Mouse (Mus musculus): ENCODE results near the gene Dpp6.

The Dpp6 gene

DNA sequence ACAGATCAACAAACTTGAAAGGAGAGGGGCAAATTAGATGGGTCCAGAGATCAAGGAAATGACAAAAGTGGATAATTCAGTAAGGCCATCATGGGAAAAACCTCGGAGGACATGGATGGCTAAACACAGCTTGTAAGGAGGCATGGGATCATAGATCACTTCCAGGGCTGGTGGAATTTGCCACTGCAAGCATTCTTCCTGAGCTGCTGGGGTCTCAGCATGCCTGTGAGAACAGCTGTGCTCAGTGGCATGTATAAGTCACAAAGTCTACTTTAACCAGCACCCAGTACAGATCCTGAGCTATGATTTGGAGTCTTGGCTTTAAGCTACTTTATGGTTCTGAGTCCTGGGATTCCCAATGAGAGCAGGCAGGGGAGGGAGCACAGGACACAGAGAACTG lies 246.9 kb downstream of the Dpp6 start:
- DNase-seq (ENCODE audit: low spot score), result no peak

DNA sequence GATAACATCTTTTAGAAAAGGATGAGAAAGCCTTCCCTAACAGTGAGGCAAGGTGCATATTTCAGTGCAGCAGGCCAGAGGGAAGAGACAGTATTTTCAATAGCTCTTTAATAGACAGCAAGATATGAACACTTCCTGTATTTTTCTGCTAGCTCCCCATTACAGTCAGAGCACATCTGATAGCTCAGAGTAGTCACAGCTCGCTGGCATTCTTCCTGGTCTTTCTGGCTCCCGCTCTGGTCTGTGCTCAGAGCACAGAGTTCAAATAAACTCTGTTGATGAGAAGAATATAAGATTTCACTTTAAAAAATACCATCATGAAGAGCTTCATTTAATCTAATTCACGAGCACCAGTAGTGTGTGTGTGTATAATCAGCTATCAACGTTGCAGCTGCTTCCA lies 249.8 kb downstream of the Dpp6 start:
- no peak for DNase-seq (ENCODE audit: low spot score)

DNA sequence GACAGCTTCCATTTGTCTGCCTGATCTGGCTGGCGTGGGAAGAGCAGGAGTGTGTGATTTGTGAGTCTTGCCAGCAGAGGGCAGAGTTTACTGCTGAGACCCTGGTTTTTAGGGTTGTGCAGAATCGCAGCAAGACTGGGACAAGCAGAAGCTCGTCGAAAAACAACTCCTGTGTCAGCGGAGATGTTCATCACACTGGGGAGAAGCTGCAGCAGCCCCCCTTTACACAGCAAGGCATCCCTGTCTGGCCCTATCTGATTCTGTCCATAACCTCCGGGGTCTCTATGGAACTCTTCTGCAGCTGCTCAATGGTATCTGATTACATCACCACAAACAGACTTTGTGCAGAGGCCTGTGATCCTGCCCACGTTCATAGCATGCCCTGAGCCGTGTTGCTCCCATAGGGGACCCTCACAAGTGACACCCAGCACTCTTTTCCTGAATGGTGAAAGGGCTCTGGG lies 258.2 kb downstream of the Dpp6 start:
- peak; percentile 2 for DNase-seq (ENCODE audit: low spot score)

DNA sequence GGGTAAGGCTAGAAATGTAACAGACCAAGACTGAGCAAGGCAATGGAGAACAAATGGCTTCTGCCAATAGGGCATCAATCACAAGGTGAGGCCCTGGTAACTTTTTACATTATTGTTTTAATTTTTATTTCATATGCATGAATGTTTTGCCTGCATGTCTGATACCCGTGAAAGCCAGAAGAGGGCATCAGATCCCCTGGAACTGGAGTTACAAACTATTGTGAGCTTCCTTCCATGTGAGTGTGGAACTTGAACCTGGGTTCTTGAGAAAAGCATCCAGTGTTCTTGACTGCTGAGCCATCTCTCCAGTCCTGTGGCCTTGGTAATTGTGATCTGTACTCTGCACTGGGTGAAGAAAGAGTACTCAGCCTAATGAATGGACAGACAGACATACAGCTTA lies 259.0 kb downstream of the Dpp6 start:
- no peak for DNase-seq (ENCODE audit: low spot score)

DNA sequence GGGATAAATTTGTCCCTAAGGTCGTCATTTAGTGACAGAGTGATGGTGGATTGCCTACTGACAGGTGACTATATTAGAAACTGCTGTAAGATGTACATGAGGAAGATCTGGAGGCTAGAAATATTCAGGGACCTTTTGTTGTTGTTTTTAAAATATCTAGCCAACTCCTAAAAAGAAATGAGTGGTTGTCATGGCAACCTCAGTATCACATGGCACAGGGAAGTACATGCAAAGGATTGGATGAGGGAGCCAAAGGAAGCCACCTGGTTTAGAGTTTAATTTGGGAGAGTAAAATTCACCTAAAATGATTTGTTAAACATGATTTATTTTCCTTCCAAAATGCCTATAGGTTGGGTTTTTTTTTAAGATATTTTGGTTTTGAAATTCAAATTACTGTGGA lies 260.8 kb downstream of the Dpp6 start:
- no peak for DNase-seq (ENCODE audit: low spot score)

DNA sequence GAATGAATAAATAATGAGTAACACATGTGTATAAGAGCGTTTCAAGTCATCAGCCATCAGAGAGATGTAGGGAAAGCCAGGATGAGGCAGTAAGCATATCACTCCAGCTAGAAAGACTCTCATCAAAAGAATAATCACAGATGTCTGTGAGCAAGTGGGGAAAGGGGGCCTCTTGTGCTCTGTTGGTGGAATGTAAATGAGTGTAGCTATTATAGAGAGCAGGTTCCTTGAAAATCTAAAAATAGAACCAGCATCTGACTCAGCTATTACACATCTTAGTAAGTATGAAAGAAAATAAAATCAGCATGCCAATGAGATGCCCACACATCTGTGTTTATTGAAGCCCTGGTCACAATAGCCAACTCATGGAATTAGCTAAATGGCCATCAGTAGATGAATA lies 264.3 kb downstream of the Dpp6 start:
- DNase-seq (ENCODE audit: low spot score), result no peak

DNA sequence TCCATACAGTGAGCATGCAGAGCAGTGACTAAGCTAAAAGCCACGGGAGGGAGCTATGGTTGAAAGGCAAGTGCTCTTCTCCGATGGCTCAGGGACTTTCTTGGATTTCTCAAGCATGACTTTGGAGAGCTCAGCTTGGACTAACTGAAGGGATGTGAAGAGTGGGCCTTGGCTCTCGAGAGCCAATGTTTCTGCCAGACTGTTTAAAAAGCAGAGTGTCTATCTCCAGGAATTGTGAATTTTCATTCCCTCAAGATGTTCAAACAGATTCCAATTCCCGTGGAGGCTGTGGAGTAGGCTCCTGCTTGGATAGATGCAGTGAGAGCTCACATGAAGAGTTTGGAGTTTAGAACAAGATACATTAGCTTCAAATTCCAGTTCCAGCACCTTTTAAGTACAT lies 266.8 kb downstream of the Dpp6 start:
- no peak for DNase-seq (ENCODE audit: low spot score)

DNA sequence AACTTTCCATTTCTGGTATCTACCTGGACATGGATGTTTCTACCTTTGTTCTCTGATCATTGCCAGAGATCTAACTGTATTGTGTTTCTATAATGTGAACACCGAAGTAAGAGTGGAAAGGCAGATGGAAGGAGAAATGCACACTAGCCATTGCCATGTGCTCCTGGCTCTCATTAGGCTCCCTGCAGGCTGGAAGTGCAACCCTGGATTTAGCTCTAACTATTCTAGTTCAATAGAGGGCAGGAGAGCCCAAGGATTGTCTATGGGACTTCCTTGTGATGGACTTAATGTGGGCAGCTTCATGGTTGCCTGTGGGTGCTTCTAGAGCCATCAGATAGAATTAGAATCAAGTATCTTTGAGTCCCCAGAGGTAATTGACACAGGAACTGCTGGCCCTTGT lies 291.2 kb downstream of the Dpp6 start:
- no peak for DNase-seq (ENCODE audit: low spot score)

DNA sequence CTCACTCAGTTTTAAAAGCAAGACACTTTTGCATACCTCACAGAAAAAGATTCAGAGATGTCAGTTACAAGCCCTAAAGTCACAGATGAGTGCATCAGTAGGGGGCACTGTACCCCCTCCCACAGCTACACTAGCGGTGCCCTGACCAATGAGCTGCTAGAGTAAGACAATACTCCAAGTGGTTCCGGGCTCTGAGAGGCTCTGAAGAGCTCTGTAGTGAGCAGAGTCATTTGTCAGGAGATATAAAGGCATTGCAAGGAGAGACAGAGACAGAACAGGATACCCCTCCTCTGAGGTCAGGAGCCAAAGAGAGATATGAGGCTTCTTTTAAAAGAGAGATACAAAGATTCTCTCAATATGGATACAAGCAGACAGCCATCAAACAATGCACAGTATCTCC lies 305.5 kb downstream of the Dpp6 start:
- DNase-seq (ENCODE audit: low spot score), result no peak

DNA sequence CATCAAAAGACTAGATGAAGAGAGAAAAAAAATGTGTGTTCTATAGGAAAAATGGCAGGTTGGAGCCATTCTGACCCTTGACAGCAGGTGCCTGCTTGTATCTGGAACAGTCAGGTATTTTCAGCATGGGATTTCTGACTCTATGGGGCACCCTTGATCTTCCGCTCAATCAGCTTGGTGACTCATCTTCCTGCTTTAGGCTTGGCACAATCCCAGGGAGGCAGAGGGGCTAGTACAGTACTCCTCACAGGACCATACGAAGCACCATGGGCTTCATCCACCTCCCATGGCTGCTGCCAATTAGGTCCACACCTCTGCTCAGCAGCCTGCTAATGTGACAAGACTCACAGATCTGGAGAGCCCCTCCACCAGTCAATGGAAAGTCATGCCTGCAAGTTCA lies 305.9 kb downstream of the Dpp6 start:
- DNase-seq (ENCODE audit: low spot score), result no peak

DNA sequence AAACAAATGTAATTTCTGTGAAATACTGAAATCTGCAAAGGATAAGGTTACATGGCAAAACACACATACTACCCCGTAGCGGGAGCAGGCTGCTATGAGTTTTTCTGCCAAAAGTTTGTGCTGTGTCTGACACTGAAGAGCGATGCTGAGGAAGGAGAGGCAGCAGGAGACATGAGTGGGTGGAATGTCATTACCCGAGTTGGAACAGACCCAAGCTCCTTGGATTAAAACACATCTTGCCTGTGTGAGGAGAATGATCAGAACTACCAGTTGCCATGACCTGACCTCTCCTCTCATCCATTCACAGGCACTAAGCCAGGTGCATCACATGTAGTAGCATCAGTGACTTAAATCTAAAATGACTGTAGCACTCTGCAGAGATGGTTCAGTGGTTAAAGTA lies 309.0 kb downstream of the Dpp6 start:
- no peak for DNase-seq (ENCODE audit: low spot score)

DNA sequence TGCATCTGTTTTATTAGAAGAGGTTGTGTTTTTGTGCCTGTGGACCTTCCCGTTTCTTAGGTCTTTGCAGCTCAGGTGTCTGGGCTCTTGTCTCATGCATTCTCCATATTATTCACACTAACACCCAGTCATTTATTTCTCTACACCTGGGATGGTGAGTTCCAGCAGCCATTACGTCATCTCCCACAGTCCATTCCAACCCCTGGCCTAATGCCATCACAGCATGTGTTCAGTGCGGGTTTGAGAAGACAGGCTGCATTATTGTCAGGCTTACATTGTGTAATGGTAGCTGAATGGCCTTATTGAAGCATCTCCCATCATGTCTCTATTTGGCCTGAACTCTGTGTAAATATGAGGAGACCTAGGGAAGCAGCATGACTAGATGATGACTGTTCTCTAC lies 316.2 kb downstream of the Dpp6 start:
- DNase-seq (ENCODE audit: low spot score), result no peak

DNA sequence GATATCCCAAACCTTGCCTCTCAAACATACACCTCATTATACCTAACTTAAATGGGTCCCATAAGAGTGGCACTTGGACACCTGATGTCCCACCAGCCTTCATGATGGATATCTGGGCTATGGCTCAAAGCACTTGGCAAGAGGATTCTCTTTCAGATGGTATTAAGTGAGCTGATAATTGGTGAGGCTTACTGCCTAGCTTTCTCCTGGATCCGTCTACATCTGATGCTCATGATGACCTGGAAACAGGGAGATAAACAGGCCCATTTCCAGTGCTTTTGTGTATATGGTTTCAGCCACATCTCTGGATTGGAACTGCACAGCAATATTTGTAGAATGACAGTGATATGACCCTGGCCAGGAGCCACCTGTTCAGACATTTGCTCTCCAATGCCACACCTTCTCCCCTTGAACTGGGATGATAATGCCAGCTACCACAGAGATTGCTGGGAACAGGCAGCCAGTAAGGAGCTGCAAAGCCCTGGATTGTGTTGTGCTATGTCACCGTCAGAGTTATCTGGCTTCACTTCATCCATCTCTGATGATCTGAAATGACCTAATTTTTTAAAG lies 317.5 kb downstream of the Dpp6 start:
- no peak for DNase-seq (ENCODE audit: low spot score)

DNA sequence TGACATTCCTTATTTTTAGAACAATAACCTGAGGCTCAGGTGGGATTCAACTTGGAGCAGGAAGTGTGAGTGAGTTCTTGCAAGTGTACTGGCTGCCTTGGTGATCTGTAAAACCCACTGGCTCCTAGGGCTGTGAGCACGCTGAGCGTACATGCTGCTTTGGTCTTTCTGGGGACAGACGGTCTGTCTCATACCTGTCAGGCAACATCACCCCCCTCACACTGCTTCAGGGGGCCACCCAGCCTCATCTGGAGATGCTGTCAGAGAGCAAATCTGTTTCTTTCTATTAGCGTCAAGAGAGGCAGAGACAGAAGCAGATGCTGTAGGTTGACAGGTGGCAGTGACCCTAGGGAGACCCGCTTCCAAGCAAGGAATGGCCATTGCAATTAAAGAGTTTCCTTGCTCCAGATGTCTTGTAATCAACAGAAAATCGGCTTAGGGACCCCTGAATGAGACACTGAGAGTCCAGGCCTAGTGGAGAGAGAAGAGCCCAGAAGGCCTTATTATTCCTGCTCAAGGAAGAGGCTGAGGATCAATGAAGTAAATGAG lies 330.5 kb downstream of the Dpp6 start:
- no peak for DNase-seq (ENCODE audit: low spot score)

DNA sequence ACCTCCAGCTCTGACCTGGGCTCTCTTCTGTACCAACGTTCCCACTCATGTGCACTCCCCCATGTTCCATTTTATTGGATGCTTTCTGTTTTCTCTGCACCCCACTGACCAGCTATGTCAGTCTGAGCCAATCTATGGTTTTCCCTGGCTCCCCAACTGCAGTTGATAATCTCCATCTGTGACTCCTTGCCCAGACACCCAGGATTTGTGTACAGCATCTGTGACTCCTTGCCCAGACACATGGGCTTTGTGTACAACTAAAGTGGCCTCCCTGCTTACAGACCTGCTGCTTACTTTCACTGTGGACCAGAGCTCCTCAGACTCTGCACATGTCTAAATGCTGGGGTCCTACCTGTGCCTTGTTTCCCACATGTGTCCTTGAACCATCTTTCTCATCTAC lies 334.0 kb downstream of the Dpp6 start:
- DNase-seq (ENCODE audit: low spot score), result no peak

DNA sequence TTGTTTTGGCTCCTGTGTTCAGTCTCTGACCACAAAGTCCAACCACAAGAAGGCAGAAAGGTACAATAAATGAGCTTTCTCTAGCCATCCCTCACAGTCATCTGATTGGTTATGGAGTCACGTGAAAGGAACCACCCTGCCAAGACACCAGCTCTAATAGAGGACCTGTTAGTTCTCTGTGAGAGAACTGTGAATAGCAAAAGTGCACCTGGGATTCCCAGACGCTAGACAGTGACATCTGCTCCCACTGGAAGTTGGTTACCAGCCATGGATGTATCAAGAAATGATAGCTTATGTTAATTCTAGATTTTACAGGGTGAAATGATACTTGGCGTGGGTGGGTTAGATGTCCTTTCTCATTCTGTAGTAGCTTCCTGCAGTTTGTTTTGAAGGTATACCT lies 338.7 kb downstream of the Dpp6 start:
- DNase-seq (ENCODE audit: low spot score), result no peak

DNA sequence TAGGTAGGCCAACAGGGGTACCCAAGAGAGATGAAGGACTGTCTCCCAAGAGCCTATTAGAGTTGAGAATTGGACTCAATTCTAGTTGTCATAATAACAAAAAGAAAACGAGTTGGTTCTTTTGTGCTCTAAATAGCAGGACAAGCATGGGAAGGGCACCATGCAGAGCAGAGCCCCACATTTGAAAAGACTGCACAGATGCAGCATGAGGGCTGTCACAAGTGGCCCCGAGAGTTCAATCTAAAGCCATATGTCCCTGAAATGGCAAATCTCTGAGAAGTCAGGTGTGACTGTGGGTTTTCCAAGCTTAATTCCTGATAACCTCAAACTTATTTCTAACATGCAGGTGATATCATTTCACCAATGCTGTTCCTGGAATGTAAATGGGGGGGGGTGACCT lies 339.4 kb downstream of the Dpp6 start:
- no peak for DNase-seq (ENCODE audit: low spot score)

DNA sequence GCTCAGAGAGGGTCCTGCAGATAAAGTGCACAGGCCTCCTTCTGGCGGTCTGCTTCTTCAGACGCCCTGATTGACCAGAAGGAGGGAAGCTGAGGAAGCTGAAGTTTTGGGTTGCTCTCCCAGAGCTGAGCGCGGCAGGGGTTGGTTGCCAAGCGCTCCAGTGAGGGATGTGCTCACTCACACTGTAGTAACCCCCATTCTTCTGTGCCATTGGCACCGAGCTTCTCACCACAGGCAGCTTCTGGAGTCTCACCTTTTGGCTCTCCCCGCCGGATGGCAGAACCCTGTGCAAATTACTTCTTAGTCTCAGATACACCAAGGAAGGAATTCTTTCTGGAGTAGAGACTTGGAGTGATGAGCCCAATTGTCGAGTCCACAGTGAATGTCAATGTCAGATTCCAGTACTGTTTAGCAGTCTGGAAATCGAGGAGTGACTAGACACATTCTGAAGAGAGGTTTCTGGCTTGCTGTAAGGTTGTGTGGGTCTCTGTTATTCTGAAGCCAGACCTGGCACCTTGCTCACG lies 344.2 kb downstream of the Dpp6 start:
- DNase-seq (ENCODE audit: low spot score), result no peak

DNA sequence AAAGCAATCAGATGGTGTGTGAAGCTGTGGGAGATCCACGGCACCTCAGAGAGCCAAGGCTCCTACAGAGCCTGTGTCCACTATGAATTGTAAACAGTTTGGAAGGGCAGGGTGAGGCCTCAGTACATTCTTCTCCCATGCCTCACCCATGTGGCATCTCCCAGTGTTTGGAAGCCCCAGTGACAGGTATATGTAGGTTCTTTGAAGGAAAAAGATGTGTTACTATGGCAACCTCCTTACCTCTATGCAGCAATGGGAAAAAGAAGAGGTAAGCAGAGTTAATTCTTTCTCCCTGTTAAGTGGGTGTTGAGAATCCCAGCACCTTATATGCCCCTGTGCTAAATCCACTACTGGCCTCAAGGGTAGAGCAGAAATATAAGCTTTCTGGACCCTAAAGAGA lies 351.5 kb downstream of the Dpp6 start:
- no peak for DNase-seq (ENCODE audit: low spot score)

DNA sequence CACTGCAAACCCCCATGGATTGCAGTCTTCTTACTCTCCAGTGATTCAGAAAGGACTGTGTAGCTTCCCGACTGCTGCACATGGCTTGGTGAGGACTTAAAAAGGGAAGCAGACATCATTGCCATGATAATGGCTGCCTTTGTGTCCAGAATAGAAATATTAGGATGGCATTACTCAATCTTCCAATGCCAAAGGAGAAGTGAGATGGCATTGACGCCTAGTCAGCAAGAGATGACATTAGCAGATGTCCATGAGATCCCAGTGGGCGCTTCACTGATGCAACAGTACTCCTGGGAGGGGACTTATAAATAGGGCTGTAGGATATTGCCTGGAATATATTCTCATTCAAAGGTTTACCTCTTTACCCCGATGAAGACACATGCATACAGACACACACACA lies 368.0 kb downstream of the Dpp6 start:
- DNase-seq (ENCODE audit: low spot score), result no peak

DNA sequence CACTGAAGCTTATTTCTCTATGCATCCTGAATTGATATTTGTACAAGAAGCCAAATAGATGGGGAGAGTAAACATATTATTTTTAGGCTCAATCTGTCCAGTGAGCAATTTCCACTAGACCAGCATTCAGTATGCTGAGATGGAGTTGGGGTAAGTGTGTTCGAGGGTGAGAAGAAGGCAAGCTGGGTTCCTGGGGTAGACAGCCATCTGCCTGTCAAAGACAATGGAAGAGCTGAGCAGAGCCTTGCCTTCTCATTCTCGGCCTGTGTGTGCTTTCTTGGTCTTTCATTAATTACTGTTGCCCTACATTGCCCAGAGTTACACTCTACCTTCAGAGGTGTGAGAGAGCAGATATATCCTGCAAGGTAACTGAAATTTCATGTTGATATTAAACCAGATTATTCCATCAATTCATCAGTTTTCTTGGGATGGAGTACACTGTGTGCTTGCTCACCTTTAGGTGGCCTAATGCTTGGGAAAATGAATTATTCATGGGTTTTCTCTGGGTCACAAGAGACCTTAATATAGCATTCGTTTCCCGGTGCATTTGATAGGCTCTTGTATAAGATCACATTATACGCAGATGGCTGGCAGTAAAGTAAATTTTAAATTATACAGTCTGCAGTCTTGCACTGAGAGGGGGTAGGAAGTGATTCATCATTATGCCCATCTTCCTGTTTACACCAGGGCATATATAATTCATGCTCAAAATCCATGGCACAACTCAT lies 374.4 kb downstream of the Dpp6 start:
- DNase-seq (ENCODE audit: low spot score), result no peak

DNA sequence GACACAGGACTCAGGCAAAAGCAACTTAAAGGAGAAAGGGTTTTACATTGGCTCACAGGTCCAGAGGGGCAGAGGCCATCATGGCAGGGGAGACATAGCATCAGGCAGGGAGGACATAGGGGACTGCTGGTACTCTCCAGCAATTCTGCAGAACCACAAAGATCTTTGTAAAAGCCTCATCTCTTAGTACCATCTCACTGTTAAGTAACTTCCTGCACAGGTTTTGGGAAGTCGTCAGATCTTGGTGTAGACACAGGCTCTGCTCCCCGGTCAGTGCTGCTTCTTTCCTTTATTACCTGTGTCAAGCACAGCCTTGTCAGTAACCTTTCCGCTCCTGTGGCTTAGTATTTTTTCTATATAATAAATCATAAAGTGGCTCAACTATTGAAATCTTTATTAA lies 377.2 kb downstream of the Dpp6 start:
- DNase-seq (ENCODE audit: low spot score), result no peak

DNA sequence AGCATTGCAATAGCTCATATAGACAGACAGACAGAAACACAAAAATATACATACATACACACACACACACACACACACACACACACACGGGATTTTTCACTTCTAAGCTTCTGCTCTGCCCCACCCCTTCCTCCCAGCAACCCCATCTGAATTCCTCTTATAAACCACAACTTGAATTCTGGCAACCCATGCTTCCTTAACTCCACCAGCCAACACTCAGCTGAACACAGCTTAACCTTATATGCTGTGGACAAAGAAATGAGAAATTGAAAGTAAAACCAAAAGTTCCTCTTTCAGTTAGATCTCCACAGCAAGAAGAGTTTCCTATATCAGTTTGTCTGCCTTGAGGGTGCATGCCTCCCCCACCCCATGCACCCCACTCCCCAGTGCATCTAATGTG lies 378.0 kb downstream of the Dpp6 start:
- peak; percentile 30 for DNase-seq (ENCODE audit: low spot score)
